Mouse (Mus musculus) adrenal gland, adult (tissue): Measurements from ENCODE around the gene Hist1h2ao.
"Not testable (repeated sequence)": the region's sequence is repeated elsewhere in the genome, so short reads cannot be mapped to it uniquely, and the experiment has no call there.

Experiments
- DNase-seq, 2 experiments: peaks; one replicate each; pipeline ENCODE4 v3.0.0; 2022 to 2023; ENCODE audit warnings: low spot score in 1 of 2; ENCODE audit not compliant: inconsistent age in 2 of 2

Hist1h2ao gene

GRCm38 (mm10) chr13:21811074-21811473 lies 809 bp downstream of the Hist1h2ao start:
- not testable (repeated sequence) for DNase-seq

GRCm38 (mm10) chr13:21811539-21811938 lies 1.3 kb downstream of the Hist1h2ao start, which contains the start of gene Hist1h4m:
Gene Hist1h4m, plus strand, starts transcription at chr13:21811746.
- peak; percentile 62 to 89 for DNase-seq

GRCm38 (mm10) chr13:21812092-21812491 lies 1.8 kb downstream of the Hist1h2ao start:
- DNase-seq = peak in 1 of 2 experiments; percentile 48

GRCm38 (mm10) chr13:21820082-21820890 lies 10.0 kb downstream of the Hist1h2ao start:
- DNase-seq = not testable (repeated sequence)

GRCm38 (mm10) chr13:21828511-21828910 lies 18.2 kb downstream of the Hist1h2ao start:
- DNase-seq = no peak

GRCm38 (mm10) chr13:21830344-21830743 lies 20.1 kb downstream of the Hist1h2ao start:
- peak in 1 of 2 experiments; percentile 24 for DNase-seq

GRCm38 (mm10) chr13:21831418-21832394 lies 21.4 kb downstream of the Hist1h2ao start, which contains the start of gene Hist1h4n:
Gene Hist1h4n, minus strand, starts transcription at chr13:21832196.
- DNase-seq = peak; percentile 58 to 84

- not testable (repeated sequence) for DNase-seq
Observed at GRCm38 (mm10) chr13:21833461-21833860, 23.2 kb downstream of the Hist1h2ao start, which contains the start of the genes Hist1h2ap and Hist1h2br. Gene Hist1h2ap, minus strand, starts transcription at chr13:21833507. Gene Hist1h2br, plus strand, starts transcription at chr13:21833743.

- not testable (repeated sequence) for DNase-seq
Observed at GRCm38 (mm10) chr13:21840508-21840907, 30.2 kb downstream of the Hist1h2ao start.

- DNase-seq = not testable (repeated sequence)
Observed at GRCm38 (mm10) chr13:21846356-21846755, 36.1 kb downstream of the Hist1h2ao start.

- DNase-seq = no peak
Observed at GRCm38 (mm10) chr13:21847883-21848282, 37.6 kb downstream of the Hist1h2ao start.

GRCm38 (mm10) chr13:21850696-21851095 lies 40.4 kb downstream of the Hist1h2ao start:
- not testable (repeated sequence) for DNase-seq

GRCm38 (mm10) chr13:21852215-21852945 lies 42.1 kb downstream of the Hist1h2ao start:
- DNase-seq = peak in 1 of 2 experiments; percentile 40

- peak; percentile 80 to 95 for DNase-seq
Observed at GRCm38 (mm10) chr13:21855146-21855545, 44.9 kb downstream of the Hist1h2ao start.

- peak; percentile 27 to 92 for DNase-seq
Observed at GRCm38 (mm10) chr13:21855698-21856162, 45.5 kb downstream of the Hist1h2ao start.
